Mouse (Mus musculus) bone marrow, adult 2 months (tissue): Measurements from ENCODE around the gene Chst8. TPM values are rescaled to one million over a fixed set of nuclear protein-coding genes. Genes with fewer than 3 reads are reported as not detected.

Experiments
- H3K27ac ChIP-seq: fragments of 200-500 bp; 2 replicates; pipeline ENCODE4 v1.5.1; 2012; ENCODE audit warnings: low read depth, mild to moderate bottlenecking, control low read depth, inconsistent platforms, low read length; ENCODE audit not compliant: control insufficient read depth, poor library complexity, insufficient read depth
- H3K4me1 ChIP-seq: fragments of 200-500 bp; 2 replicates; pipeline ENCODE4 v1.6.1; 2011; ENCODE audit warnings: low read length; ENCODE audit not compliant: control insufficient read depth, insufficient read depth
- H3K4me3 ChIP-seq: fragments of 200-500 bp; replicated peaks from 2 replicates; pipeline ENCODE3; 2011; ENCODE audit warnings: mild to moderate bottlenecking, low read depth, low read length, control low read depth; ENCODE audit not compliant: control insufficient read depth
- CTCF ChIP-seq: fragments of 200-500 bp; IDR thresholded peaks from 2 replicates; pipeline ENCODE4 v1.5.1; 2011; ENCODE audit warnings: low read length, control low read depth; ENCODE audit not compliant: control insufficient read depth, insufficient read depth
- POLR2A ChIP-seq: fragments of 200-500 bp; IDR thresholded peaks from 2 replicates; pipeline ENCODE4 v1.6.1; 2011; ENCODE audit warnings: low read depth, mild to moderate bottlenecking, control low read depth, low read length, borderline replicate concordance; ENCODE audit not compliant: control insufficient read depth
- WGBS: fragments of 180-500 bp; shearing (Covaris S2); methylation state at CpG from one replicate; pipeline ENCODE4 v1.1.7; 2018; 5-methylcytosine and 5-hydroxymethylcytosine counted together
- polyA plus RNA-seq: library from polyadenylated mRNA; stranded (reverse); fragments of >200 nt; gene quantifications from 2 replicates; pipeline ENCODE4 v1.2.4, GENCODE M21; 2011; ENCODE audit warnings: low replicate concordance; ENCODE audit not compliant: missing spikeins, insufficient read depth, insufficient read length

Gene Chst8
- polyA plus RNA-seq, 1 experiment = not detected

- no peak overlapping the region for H3K27ac ChIP-seq
Observed at GRCm38 (mm10) chr7:34769531-34769930, 43.0 kb downstream of the Chst8 start.

GRCm38 (mm10) chr7:34764250-34765148, 48.0 kb downstream of the Chst8 start:
- TF ChIP-seq CTCF (no peak), POLR2A (no peak)
- H3K27ac ChIP-seq = no peak overlapping the region
- no peaks in the 10 kb centered on the region for H3K4me1 ChIP-seq
- no peak overlapping the region for H3K4me3 ChIP-seq
- 78% methylated on average over 18 of the region's 18 CpGs for WGBS

More at GRCm38 (mm10) chr7:34769531-34769930, 43.0 kb downstream of the Chst8 start:
- 73% methylated on average over 8 of the region's 8 CpGs for WGBS
- Histone ChIP-seq H3K4me1 (no peaks in the 10 kb centered on the region), H3K4me3 (no peak overlapping the region)
- TF ChIP-seq CTCF (no peak), POLR2A (no peak)

GRCm38 (mm10) chr7:34759378-34759822, 53.1 kb downstream of the Chst8 start:
- no peak for TF ChIP-seq POLR2A
- no peak for TF ChIP-seq CTCF
- 88% methylated on average over 7 of the region's 7 CpGs for WGBS
- Histone ChIP-seq H3K27ac (no peak overlapping the region), H3K4me1 (no peaks in the 10 kb centered on the region), H3K4me3 (no peak overlapping the region)

GRCm38 (mm10) chr7:34758721-34759120, 53.8 kb downstream of the Chst8 start:
- H3K4me3 ChIP-seq = no peak overlapping the region
- 72% methylated on average over 3 of the region's 3 CpGs for WGBS
- H3K27ac ChIP-seq = no peak overlapping the region
- no peak for TF ChIP-seq POLR2A
- no peak for TF ChIP-seq CTCF
- no peaks in the 10 kb centered on the region for H3K4me1 ChIP-seq

GRCm38 (mm10) chr7:34757513-34757912, 55.0 kb downstream of the Chst8 start:
- no peak overlapping the region for H3K27ac ChIP-seq
- TF ChIP-seq POLR2A (no peak), CTCF (peak; percentile 25; the same call in 1 of the 2 replicates)
- H3K4me3 ChIP-seq = no peak overlapping the region
- 70% methylated on average over 4 of the region's 4 CpGs for WGBS
- no peaks in the 10 kb centered on the region for H3K4me1 ChIP-seq

- no peak overlapping the region for H3K27ac ChIP-seq
- WGBS = 82% methylated on average over 32 of the region's 32 CpGs
- no peak overlapping the region for H3K4me3 ChIP-seq
- TF ChIP-seq CTCF (no peak), POLR2A (no peak)
- H3K4me1 ChIP-seq = no peaks in the 10 kb centered on the region
Observed at GRCm38 (mm10) chr7:34753140-34753886, 59.2 kb downstream of the Chst8 start.

GRCm38 (mm10) chr7:34752151-34752762, 60.3 kb downstream of the Chst8 start:
- no peak for TF ChIP-seq CTCF
- no peak for TF ChIP-seq POLR2A
- H3K4me1 ChIP-seq = no peaks in the 10 kb centered on the region
- no peak overlapping the region for H3K27ac ChIP-seq
- WGBS = 56% methylated on average over 10 of the region's 10 CpGs
- no peak overlapping the region for H3K4me3 ChIP-seq

GRCm38 (mm10) chr7:34750350-34750749, 62.2 kb downstream of the Chst8 start:
- WGBS = 77% methylated on average over 7 of the region's 7 CpGs
- no peaks in the 10 kb centered on the region for H3K4me1 ChIP-seq
- H3K27ac ChIP-seq = no peak overlapping the region
- TF ChIP-seq POLR2A (no peak), CTCF (no peak)
- H3K4me3 ChIP-seq = no peak overlapping the region
